Mouse (Mus musculus) megakaryocyte, embryonic 14.5 days (primary cell): ENCODE data around the gene Raph1. TPM values are rescaled to one million over a fixed set of nuclear protein-coding genes. Genes with fewer than 3 reads are reported as not detected.

Source experiments
- H3K27me3 ChIP-seq: replicated peaks from 2 replicates; pipeline ENCODE3; 2012; ENCODE audit warnings: inconsistent platforms
- H3K36me3 ChIP-seq: replicated peaks from 2 replicates; pipeline ENCODE3; 2012; ENCODE audit warnings: low read length, inconsistent platforms, mixed read lengths
- H3K4me1 ChIP-seq: 2 replicates; pipeline ENCODE4 v1.6.1; 2012; ENCODE audit warnings: inconsistent platforms
- H3K4me3 ChIP-seq: replicated peaks from 2 replicates; pipeline ENCODE3; 2012; ENCODE audit warnings: moderate library complexity, mild to moderate bottlenecking, inconsistent platforms
- H3K9me3 ChIP-seq: 2 replicates; pipeline ENCODE4 v1.6.1; 2012; ENCODE audit warnings: inconsistent platforms
- FLI1 ChIP-seq: IDR thresholded peaks from 2 replicates; pipeline ENCODE4 v1.6.1; 2012; ENCODE audit warnings: low read length, inconsistent platforms, mixed read lengths
- GATA1 ChIP-seq: IDR thresholded peaks from 3 replicates; pipeline ENCODE4 v1.6.1; 2012; ENCODE audit warnings: mixed read lengths, low read length, inconsistent platforms, borderline replicate concordance
- polyA plus RNA-seq: library from polyadenylated mRNA; stranded (reverse); fragments of >175 nt; gene quantifications from 2 replicates; pipeline ENCODE4 v1.2.3, GENCODE M21; 2012; ENCODE audit warnings: low replicate concordance; ENCODE audit not compliant: insufficient read depth

Gene Raph1
- polyA plus RNA-seq, 1 experiment, result 4.9 TPM

DNA sequence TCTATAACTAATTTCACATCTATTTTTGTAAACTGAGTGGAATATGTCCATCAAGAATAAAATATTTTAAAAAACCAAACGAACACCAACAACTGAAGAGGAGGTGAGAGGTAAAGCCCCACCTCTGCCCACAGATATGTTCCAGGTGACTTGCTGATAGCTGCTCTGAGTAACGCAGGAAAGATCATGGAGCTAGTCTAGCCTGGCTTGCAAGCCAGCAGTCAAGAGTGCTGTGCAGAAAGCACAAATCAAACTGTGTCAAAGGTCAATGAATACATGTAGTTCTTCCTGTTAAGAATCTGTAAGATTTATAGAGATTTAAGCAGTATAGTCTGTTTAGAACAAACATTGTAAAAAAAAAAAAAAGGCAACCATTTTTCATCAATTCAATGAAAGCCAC, 56.3 kb downstream of the Raph1 start:
- Histone ChIP-seq H3K36me3 (peaks cover 2% of the 10 kb centered on the region), H3K4me3 (no peak overlapping the region), H3K27me3 (no peaks in the 10 kb centered on the region), H3K9me3 (no peaks in the 10 kb centered on the region), H3K4me1 (peaks cover 9% of the 10 kb centered on the region)
- TF ChIP-seq GATA1 (no peak), FLI1 (no peak)

DNA sequence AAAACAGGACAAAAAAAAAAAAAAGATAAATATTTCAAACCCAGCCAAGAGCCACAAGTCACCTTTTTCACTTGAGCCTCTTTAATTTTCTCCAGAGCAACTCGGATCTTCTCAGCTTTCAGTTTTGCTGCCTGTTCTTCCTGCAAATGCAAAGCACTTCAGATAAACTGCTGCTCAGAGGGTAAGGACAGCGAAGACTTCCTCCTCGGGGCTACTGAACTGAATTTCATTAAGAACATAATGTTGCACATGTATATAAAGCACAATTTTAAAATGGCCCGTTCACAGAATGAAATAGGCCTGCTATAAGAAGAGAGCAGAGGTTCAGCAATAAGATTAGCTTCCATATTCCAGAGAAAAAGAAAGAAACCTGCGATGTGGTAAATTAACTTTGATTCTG, 63.4 kb downstream of the Raph1 start:
- H3K4me1 ChIP-seq, result peaks cover 20% of the 10 kb centered on the region; the same call in 1 of the 2 replicates
- H3K27me3 ChIP-seq, result no peaks in the 10 kb centered on the region
- peak overlapping the region; percentile 83 for H3K4me3 ChIP-seq
- no peak for TF ChIP-seq GATA1
- no peak for TF ChIP-seq FLI1
- no peaks in the 10 kb centered on the region for H3K9me3 ChIP-seq
- H3K36me3 ChIP-seq, result peaks cover 10% of the 10 kb centered on the region

DNA sequence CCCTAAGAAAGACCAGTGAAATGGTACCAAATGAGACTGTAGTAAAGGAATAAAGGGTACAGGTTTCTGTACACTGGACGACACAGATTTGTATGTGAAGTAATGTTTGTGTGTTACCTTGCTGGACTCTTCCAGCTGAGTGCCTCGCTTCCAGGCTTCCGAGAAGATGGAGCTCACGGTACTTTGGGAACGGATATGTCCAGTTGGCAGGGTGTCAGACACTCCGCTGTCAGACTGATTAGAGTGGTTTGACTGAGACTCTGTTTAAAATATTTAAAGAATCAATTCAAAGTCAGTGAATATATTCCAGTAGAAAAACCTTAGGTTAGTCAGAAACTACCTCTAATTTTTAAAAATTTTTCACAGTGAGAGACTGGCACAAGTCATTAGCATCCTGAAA, 73.5 kb downstream of the Raph1 start:
- Histone ChIP-seq H3K9me3 (no peaks in the 10 kb centered on the region), H3K4me3 (no peak overlapping the region), H3K4me1 (no peaks in the 10 kb centered on the region), H3K36me3 (peaks cover 52% of the 10 kb centered on the region), H3K27me3 (no peaks in the 10 kb centered on the region)
- TF ChIP-seq FLI1 (no peak), GATA1 (no peak)

DNA sequence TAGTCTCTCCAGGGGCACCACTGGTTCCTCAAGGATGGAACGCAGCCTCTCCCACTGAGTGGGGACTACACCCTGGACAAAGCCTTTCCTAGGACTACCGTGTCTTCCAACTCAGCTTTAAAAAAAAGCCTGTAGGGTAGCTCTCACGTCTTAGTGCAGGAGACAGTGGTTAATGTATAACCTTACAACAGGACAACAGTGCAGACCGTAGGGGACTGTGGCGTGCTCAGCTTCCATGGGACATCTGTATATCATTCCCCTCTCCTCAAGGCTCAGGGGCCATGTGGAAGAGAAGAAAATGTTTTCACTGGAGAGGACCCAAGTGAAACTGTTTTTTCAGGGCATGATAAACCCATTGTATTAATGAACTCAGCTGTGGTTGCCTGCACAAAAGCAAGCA, 74.5 kb downstream of the Raph1 start:
- H3K36me3 ChIP-seq, result peaks cover 55% of the 10 kb centered on the region
- no peak for TF ChIP-seq FLI1
- no peak for TF ChIP-seq GATA1

DNA sequence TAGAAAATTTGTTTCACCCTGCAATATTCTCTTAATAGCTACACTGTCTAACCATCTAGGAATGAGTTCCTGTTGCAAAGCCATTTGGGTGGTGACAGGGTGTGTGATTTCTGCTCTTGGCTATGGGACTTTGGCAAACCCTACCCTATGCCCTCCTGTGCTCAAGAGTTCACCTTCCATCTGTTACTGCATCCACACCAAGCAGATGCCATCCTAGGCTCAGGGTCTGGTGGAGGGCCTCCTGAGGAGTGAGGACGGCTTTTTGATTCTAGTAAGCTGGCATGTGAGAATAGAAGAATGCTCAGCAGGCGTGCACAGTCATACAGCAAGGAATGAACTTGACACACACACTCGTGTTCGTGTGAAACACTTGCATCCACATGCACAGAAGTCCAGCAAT, 76.4 kb downstream of the Raph1 start:
- H3K27me3 ChIP-seq, result no peaks in the 10 kb centered on the region
- no peaks in the 10 kb centered on the region for H3K4me1 ChIP-seq
- no peak overlapping the region for H3K4me3 ChIP-seq
- TF ChIP-seq FLI1 (no peak), GATA1 (no peak)
- H3K9me3 ChIP-seq, result no peaks in the 10 kb centered on the region
- H3K36me3 ChIP-seq, result peaks cover 54% of the 10 kb centered on the region

More for the DNA sequence above, 74.5 kb downstream of the Raph1 start:
- Histone ChIP-seq H3K27me3 (no peaks in the 10 kb centered on the region), H3K4me1 (no peaks in the 10 kb centered on the region), H3K4me3 (no peak overlapping the region), H3K9me3 (no peaks in the 10 kb centered on the region)

DNA sequence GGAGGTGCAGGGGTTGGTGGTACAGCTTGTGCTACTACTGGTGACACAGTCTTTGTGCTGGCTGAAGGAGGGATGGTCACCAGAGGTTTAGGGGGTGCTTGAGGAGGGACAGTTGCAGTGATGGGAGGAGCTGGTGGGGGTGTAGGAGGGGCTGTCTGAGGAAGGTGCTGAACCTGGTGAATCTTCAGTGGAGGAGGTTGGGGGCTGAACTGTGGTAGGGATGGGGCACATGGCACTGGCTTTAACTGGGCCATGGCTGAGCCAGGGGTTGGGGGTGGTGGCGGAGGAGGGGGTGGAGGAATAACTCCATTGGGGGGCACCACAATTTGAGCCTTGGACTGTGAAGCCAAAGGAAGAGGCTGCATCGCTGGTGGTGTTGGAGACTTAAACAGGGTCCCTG, 77.2 kb downstream of the Raph1 start:
- no peaks in the 10 kb centered on the region for H3K27me3 ChIP-seq
- peaks cover 49% of the 10 kb centered on the region for H3K36me3 ChIP-seq

DNA sequence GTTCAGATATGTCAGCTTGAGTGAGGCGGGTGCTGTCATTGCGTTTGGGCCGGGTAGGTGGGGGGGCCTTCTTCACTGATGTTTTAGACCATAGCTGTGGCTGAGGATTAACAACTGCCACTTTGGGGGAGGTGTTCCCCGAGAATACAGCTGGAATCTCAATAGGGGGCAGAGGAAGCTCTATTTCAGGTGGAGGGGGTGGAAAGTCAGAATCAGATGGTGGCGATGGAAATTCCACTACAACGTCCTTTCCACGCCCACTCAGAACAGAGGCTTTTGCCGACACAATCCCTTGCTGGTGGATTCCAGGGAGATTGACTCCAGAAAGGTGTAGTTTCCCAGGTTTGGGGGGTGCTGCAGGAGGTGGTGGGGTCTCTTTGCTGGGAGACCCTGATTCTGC, 78.3 kb downstream of the Raph1 start:
- TF ChIP-seq GATA1 (no peak), FLI1 (no peak)
- peaks cover 46% of the 10 kb centered on the region for H3K36me3 ChIP-seq

More for the DNA sequence above, 77.2 kb downstream of the Raph1 start:
- Histone ChIP-seq H3K4me1 (no peaks in the 10 kb centered on the region), H3K9me3 (no peaks in the 10 kb centered on the region), H3K4me3 (no peak overlapping the region)
- TF ChIP-seq GATA1 (no peak), FLI1 (no peak)

DNA sequence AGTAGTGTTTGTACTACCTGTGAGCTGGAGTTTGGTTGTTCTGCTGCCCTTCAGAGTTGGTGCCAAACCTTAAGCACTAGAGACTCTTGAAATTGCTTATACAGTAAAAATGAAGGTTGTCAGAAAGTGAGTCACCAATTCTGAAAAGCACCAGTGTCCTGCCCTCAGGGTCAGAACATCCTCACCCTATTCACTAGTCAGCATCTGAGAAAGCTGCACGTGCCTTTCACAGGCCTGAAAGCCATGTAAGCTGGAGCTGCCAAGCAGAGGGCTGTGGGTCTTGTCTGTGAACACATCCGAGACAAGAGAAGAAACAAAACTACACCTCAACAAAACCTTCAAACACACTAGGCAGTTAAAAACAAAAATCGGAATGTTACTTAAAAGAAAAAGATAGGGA, 81.3 kb downstream of the Raph1 start:
- Histone ChIP-seq H3K4me1 (no peaks in the 10 kb centered on the region), H3K4me3 (no peak overlapping the region), H3K9me3 (no peaks in the 10 kb centered on the region), H3K27me3 (no peaks in the 10 kb centered on the region), H3K36me3 (peaks cover 33% of the 10 kb centered on the region)
- TF ChIP-seq GATA1 (no peak), FLI1 (no peak)

More for the DNA sequence above, 78.3 kb downstream of the Raph1 start:
- Histone ChIP-seq H3K4me1 (no peaks in the 10 kb centered on the region), H3K27me3 (no peaks in the 10 kb centered on the region), H3K9me3 (no peaks in the 10 kb centered on the region), H3K4me3 (no peak overlapping the region)

DNA sequence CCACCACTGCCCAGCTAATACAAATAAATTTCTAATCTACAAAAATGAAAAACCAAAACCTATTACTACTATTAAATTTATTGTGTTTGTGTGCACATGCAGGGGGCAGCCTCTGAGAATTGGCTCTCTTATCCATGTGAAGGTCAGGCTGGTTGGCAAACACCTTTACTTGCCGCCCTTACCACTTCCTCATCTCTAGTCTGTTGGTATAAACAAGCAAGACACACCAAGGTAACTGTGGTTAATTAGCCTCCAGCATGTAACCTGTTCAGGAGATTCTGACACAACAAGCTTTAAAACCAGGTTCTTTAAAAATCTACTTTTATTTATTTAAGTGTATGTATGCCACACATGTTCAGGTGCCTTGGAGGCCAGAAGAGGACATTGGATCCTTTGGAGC, 84.0 kb downstream of the Raph1 start:
- TF ChIP-seq FLI1, result no peak
- no peak for TF ChIP-seq GATA1
- Histone ChIP-seq H3K4me3 (no peak overlapping the region), H3K36me3 (peaks cover 36% of the 10 kb centered on the region), H3K9me3 (no peaks in the 10 kb centered on the region), H3K4me1 (no peaks in the 10 kb centered on the region), H3K27me3 (no peaks in the 10 kb centered on the region)

DNA sequence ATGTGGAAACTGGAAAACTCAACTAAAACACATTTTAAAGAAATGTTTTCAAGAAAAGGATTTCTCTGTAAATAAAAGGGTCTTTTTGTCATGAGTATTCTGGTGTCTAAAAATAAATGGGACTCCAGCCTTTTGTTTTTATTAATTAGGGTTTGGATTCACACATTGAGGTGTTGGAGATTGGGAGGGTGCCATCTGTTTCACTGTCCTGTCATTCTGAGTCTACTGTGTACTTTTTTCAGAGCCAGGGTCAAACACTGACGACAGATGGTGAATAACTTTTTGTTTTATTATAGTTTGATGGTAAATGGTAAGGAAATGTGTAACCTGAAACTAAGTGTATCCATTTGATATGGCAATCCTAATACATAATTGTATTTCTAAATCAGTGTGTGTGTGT, 85.3 kb downstream of the Raph1 start:
- Histone ChIP-seq H3K36me3 (peaks cover 42% of the 10 kb centered on the region), H3K4me1 (no peaks in the 10 kb centered on the region), H3K27me3 (no peaks in the 10 kb centered on the region), H3K4me3 (no peak overlapping the region), H3K9me3 (no peaks in the 10 kb centered on the region)
- no peak for TF ChIP-seq FLI1
- no peak for TF ChIP-seq GATA1

DNA sequence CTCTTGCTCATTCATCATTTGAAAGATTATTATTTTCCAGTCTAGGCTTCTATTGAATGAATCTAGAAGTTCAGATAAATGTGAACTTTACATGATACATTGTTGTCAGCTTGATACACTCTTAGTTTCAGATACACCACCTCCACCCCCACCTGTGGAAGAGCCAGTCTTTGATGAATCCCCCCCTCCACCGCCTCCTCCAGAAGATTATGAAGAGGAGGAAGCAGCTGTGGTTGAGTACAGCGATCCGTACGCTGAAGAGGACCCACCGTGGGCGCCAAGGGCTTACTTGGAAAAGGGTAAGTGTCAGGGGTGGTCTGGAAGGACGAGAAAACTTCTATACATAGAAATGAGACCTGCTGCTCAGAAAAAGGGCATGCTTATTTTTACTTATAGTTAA, 96.4 kb downstream of the Raph1 start:
- H3K4me3 ChIP-seq, result no peak overlapping the region
- peaks cover 33% of the 10 kb centered on the region for H3K4me1 ChIP-seq
- H3K36me3 ChIP-seq, result peaks cover 42% of the 10 kb centered on the region
- H3K9me3 ChIP-seq, result no peaks in the 10 kb centered on the region
- no peak for TF ChIP-seq GATA1
- TF ChIP-seq FLI1, result no peak
- H3K27me3 ChIP-seq, result no peaks in the 10 kb centered on the region
